Mouse (Mus musculus) hindlimb bud, embryonic 11.5 days (tissue): ENCODE measurements around the gene Snapc2.
A peak's percentile ranks its signal among the peaks of the same experiment; 100 is the strongest.
"Not testable (repeated sequence)": the region's sequence is repeated elsewhere in the genome, so short reads cannot be mapped to it uniquely, and the experiment has no call there.

Experiments
- DNase-seq: peaks from one replicate; pipeline ENCODE4 v3.0.0-alpha.2; 2012; ENCODE audit warnings: low read depth, low spot score; ENCODE audit errors: extremely low spot score

The Snapc2 gene

DNA sequence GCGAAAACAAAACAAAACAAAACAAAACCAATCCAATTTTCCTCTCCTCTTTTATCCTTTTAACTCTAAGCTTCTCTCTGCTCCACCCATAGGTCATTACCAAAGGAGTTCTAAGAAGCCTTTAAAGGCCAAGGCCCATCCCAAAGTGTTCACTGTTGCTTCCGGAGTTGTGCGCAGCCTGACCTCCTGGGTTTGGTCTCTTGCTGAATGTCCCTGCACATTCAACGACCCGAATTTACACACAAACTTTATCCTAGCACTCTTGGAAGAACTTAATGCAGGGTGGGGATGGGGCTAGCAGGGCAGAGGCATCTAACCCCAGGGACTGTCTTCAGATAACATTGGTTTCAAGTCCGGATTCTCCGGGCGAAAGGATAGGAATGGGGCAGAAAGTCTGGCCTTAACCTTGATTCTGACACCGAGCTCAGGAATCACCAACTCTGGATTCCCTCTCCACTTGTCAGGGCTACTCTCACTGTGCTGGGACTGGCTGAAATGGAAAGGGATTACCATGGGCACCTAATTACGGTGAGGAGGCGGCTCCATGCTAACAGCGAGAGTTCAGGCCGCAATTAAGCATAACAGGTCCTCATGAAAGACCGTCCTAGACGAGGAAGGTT lies 15.0 kb upstream of the Snapc2 start:
- DNase-seq: no peak

DNA sequence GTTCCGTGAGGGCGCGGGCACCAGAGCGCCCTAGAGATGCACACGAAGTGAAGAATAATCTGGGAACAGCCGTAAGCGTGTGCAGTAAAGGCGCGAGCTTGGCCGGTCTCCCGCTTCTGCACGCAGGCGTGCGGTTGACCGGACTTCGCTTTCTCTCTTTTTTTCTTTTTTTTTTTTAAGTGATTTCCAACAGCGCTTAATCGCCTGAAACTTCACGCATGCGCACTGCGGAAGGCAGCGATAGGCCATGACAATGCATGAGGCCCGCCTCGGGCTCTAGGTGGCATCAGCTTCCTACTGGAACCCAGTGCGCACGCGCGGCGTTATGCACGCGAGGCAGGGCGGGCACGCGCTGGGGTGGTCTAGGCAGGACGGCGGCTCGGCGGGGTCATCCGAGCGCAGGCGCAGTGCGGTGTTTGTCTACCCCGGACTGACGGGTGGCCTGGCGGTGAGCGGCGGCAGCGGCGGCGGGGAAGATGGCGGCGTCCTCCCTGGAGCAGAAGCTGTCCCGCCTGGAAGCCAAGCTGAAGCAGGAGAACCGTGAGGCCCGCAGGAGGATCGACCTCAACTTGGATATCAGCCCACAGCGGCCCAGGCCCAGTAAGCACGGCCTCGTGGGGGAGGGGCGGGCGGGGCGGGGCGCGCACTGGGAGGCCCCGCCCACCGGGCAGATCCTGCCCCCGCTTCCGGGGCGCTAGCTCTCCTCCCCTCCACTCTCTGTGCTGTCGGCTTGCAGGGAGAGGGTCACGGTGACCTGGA lies 14.3 kb upstream of the Snapc2 start, which contains the start of the genes Map2k7 and Gm49320:
Gene Map2k7 (plus strand): TSS at position 307 of the 759 bp plus-strand sequence.
Gene Gm49320 (plus strand): TSS at position 432 of the 759 bp plus-strand sequence.
- DNase-seq: peak; percentile 96

DNA sequence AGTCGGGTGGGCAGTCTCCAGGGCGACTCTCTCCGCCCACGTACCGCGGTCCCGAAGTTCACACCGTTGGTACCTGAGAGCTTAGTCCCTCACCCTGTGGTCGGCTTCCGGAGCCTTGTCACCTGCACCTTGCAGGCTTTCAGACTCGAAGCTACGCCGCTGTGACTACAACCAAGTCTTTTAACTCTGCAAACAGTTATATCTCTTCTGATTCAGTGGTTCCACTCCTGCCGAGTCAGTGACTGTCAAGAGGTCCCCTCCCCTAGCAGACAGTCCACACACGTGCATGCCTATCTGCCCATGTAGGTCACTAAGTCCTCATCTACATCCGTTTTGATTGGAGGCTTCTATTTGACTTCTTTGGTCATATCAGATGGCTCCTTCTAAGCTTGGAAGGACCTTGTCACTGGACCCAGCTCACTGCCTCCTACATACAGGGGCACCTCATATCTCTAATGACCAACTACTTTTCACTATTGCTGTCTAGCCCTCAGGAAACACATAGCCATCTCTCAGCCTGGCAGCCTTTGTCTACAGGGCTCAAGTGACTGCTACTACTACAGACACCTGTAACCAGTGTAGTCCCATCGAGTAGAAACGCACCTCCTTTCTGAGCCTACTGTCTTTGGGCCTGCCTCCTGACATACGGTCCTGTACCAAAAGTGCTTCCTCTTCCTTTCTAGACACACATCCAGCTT lies 13.5 kb upstream of the Snapc2 start:
- no peak for DNase-seq

DNA sequence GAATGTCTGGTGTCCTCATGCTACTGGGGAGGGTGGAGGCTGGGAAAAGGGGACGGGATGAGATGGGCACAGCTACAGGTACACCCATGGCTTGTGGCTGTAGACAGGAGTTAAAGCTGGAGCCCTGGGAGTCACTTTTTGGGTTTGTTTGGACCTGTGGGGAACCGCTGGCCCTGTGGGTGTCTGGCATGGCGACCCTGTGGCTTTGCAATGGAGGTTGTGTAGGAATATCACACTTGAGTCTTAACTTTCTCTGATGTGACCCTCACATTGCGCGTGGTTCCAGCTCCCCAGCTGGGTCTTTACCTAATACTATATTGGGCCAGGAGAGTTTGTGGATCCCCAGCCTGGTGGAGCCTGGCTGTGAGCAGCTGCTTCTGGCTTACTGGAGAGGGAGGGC lies 7.8 kb upstream of the Snapc2 start:
- no peak for DNase-seq

DNA sequence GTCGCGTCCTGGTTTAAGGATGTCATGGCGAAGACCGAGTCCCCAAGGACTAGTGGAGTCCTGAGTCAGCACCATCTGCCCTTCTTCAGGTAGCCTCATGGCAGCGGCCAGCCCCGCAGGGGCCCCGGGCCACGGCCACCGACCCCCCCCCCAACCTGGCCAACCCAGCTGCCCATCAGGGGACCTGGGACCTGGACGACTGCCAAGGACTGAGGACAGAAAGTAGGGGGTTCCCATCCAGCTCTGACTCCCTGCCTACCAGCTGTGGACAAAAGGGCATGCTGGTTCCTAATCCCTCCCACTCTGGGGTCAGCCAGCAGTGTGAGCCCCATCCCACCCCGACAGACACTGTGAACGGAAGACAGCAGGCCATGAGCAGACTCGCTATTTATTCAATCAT lies 7.1 kb upstream of the Snapc2 start:
- no peak for DNase-seq

DNA sequence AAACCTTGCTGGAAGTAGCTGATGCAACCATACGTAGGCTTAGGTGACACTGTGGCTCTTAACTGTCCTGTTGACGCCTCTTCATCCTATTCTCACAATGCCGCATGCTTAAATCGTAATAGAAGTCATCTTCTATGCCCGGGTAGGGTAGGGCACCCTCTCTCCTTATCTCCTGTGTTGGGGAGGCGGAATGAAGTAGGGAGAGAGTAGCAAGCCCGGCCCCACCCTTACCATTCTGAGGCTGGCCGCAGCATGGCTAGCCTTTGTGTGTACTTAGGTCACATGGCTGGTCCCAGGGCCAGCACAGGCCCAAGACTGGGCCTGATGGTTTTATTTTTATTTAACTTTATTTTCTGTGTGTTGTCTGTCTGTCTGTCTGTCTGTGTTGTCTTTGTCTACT lies 5.6 kb upstream of the Snapc2 start:
- no peak for DNase-seq

DNA sequence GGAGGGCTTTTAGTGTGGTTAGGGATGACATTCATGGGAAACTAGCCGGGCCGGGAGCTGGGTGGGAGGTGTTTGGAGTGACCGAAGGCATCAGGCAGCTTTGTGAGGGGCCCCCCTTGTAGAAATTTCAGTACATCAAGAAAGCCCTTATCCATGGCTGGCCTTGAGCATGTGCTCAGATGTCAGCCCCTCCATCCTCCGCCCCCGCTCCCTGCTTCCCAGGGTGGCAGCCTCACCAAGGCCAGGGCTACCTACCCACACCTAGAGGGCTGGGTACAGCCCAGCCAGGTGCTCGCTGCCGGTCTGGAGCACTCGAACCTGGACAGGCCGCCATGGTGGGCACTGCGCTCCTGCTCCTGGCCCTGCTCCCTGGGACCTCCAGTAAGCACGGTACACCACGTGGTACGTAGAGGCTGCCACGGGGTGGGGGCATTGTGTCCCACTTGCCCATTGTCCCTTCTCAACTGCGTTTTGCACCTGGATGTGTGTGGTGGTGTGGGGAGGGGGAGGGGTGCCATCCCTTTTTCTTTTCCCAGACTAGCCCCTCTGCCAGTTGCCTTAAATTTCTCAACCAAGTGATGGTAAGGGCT lies 4.8 kb upstream of the Snapc2 start, which contains the start of gene Tgfbr3l:
Gene Tgfbr3l (plus strand): TSS at position 264 of the 590 bp plus-strand sequence.
- DNase-seq: no peak

DNA sequence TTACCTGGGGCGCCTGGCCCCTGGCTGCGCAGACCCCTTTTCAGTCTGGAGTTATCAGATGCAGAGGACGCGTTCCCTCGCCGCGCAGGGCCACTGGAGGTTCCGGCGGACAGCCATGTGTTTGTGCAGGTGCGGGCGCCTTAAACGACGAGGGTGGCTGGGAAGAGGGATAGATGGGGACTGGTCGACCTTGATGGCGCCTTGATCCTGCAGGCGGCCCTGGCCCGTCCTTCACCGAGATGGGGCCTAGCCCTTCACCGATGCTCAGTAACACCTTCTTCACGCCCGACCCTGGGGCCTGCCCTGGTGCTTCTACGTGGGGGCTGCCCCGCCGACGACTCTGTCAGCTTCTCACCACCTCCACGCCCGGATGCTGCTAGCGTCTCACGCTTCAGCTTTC lies 3.7 kb upstream of the Snapc2 start:
- no peak for DNase-seq

DNA sequence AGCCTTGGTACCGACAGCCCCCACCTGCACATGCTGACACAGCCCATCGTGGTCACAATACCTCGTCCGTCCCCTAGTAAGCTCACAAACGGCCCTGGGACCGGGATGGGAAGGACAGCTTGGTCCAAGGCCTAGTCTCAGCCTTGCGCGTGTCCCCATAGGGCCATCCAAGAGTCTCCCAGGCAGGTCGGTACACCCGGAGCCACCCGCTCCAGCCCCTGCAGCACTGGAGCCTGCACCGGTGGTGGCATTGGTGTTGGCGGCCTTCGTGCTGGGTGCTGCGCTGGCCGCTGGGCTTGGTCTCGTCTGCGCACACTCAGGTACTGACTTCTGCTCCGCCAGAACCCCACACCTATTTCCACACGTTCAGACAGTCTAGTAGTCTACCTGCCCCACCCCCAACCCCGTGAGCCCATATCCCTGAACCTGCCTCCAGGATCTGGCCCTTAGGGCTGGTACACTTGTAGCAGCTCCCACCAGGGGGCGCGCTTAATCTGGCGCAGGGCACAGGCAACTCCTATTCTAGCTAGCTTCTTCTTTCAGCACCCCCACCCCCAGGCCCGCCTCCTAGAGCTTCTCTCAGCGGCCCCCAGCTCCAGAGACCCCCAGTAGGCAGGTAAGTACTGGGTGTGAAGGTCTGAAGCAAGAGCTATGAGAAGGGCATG lies 2.4 kb upstream of the Snapc2 start:
- no peak for DNase-seq

DNA sequence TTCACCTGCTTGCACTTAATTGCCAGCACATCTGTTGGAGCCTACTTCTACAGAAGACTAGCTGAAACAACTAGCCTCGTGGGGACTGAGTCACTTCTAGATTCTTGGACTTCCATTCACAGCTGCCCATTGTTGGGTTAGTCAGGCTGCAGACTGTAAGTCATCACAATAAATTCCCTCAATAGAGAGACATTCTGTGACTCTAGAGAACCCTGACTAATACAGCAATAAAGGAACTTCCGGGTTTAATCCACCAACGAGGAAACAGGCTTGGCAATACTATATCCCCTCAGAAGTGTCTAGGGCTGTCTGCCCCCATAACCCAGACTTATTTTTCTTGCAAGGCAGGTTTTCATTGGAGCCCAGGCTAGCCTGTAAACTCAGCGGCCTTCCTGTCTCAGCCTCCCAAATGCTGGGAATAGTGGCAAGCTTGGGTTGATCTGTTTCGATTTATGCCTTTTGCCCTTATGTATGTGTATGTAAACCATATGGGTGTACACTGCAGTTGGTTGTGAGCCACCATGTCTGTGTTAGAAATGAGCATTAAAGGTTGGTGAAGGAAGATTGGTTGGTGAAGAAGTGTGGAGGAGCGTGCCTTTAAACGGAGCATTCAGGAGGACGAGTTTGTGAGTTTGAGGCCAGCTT lies 642 bp upstream of the Snapc2 start:
- no peak for DNase-seq

DNA sequence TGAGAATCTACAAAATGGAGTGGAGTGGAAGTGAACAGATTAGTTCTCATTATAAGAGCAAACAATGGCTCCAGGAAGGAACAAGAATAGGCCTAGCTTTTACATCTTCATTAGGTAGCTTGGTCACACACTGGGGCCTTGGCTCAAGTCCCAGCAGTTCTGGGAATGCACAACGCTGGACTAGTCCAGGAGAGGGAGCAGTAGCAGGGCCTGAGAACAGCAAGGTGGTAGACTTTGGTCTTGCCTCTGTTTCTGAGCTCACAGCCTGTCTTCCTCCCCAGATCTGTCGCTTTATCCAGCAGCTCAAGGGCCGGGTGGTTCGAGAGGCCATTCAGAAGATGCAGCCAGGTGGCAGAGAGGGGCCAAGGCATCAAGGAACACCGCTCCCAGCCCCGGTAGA lies 1.1 kb downstream of the Snapc2 start:
- DNase-seq: no peak

DNA sequence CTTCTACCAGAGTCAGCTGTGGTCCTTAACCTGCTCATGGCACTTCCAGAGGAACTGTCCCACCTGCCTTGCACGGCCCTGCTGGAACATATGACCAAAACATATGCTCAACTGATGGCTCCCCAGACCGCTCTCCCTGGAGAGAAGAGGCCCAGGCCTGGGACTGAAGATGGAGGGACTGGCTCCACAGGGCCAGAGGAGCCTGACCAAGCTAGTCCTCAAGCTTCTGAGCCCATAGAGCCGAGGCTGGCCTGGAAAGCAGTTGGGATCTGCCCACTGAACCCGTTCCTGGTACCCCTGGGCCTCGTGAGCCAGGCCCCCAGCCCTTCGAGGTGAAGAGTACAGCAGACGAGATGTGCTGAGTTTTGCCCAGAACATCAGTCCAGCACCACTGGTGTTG lies 2.6 kb downstream of the Snapc2 start:
- not testable (repeated sequence) for DNase-seq

DNA sequence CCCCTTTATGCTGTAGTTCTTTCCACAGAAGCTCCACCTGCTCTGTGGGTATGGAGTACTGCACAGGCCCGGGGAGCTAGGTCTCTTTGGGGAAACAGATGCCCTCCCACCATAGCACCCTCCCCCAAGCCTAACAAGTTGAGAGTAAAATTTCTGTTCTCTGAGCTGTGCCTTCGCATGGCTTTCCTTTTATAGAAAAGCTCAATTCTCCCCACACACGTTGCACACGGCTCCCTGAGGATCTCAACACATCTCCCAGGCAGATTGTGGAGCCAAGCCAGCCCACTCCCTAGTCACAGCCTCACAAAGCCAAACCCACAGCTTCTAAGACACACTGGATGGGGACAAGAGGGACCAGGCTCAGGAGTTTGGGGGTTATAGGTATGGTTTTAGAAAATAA lies 4.0 kb downstream of the Snapc2 start:
- no peak for DNase-seq

DNA sequence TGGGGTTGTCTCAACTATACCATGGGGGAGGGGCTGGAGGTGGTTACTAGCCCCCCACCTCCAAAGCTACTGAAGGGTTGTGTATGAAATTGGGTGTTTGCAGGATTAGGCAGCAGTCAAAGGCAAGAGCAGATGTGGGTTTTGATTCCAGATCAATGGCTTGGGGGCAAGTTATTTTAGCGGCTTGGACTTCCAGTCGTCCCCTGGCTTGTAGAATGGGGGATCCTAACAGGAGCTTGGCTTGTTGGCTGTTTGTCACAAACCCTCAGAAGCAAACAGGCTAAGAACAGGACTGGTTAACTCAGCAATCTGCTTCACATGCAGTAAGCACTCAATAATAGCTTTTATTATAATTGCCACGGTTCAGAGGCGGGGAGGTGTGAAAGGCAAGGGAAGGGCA lies 4.5 kb downstream of the Snapc2 start:
- DNase-seq: no peak

DNA sequence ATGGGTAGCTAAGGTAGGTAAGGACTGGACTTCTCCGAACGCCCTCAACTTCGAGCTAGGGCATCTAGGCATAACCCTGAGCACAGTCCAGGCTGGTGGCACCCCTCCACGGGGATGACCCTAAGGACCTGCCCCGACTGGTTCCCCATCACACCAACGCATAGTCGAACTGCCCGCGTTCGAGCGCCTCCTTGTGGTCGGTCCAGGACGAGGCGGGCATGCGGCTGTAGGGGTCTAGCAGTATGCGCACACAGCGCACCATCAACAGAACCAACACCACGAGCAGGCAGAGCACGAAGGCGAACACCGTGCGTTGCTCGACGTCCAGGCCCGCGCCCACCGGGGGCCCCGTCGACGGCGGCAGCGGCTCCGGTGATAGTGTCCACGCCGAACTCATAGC lies 5.4 kb downstream of the Snapc2 start:
- no peak for DNase-seq

DNA sequence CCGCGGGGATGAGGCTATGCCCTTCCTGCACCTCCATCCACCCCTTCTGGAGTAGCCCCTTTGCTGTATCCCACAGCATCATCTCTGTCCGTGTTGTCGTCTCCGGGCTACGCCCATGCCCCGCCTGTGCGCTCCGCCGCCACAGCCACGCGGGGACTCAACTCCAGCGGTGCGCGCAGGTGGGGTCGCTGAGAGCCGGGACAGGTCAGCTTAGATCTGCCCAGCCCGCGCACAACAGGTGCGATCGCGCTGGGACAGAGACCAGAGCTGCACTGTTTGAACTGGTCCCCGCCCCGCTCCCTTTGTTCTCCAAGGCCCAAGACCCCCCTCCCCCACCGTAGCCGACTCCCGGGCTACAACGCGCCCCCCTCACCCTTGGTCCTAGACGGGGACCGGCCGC lies 5.8 kb downstream of the Snapc2 start:
- no peak for DNase-seq

DNA sequence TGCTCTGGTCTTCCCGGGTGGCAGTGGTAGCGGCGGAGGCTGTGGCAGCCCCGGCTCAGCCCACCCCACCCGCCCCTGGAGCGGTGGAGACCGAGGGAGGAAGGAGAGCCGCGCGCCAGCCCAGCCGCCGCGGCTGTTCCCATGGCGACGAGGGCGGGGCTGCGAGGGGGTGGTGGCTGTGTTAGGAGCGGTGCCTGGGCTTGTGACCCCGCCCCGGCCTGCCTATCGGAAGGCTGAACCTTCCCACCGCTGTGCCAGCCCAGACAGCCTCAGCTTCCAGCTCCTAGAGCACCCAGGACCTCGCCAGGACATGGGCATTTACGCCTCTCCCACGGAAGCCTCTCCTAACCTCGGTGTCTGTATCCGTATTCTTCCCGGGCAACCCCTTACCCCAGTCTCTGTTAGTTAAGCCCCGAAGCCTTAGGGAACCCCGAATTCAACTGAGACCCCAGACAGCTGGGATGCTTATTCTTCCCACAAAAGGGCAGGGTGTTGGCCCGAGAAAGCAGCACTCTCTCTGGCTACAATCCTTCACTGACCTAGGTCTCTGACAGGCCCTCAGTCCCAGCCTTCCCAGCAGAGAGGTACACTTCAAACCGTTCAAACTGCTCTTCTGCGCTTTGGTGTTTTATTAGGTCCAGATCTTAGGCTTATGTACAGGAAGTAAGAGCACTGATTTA lies 6.4 kb downstream of the Snapc2 start, which contains the start of gene Ctxn1:
Gene Ctxn1 (minus strand): TSS at position 150 of the 680 bp plus-strand sequence.
- no peak for DNase-seq

DNA sequence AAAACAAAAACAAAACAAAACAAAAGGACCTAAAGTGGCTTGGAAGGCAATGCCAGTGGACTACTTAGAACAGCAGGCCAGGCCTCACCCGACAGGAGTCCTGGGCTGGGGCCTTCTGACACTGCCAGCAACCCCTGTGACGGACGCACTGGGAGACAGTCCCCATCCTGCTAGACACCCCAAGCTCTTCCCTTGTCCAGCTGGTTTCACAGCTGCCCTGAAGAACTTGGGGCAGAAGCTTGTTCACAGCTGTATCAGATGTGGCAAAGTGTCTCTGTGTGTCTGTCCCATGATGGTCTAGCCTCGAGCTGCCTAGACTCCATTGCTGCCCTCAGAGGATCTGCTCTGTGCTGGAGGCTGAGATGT lies 6.9 kb downstream of the Snapc2 start:
- no peak for DNase-seq

DNA sequence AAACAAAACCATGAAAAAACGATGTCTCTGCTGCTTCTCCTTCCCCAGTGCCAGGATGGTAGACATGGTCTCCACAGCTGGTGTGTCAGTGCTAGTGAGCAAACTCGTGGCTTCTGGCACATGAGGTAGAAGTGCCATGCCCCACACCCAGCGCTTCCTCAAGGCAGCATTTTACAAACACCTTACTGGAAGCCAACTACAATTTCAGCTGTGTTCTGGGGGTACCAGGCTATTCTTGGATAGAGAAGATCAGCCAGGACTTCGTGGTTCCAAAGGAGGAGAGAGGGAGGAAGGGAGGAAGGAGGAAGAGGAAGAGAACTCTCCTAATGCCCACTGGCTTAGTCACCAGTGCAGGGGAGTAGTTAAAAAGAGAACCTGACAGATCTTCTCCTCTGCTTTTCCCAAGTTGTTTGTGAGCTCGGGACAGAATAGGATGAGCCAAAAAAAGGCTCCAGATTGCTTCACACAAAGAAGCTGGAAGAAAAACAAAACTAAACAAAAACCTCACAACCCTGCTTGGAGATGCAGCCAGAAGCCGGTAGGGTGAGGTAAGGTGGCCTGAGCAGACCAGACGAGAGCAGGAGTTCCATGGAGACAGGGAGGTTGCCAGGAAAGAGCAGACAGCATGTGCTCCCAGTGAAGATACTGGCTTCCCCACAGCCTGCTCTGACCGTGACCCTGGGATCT lies 10.4 kb downstream of the Snapc2 start:
- no peak for DNase-seq
